ENCODE assay signal across 22 mouse cellular contexts in the genomic region with DNA sequence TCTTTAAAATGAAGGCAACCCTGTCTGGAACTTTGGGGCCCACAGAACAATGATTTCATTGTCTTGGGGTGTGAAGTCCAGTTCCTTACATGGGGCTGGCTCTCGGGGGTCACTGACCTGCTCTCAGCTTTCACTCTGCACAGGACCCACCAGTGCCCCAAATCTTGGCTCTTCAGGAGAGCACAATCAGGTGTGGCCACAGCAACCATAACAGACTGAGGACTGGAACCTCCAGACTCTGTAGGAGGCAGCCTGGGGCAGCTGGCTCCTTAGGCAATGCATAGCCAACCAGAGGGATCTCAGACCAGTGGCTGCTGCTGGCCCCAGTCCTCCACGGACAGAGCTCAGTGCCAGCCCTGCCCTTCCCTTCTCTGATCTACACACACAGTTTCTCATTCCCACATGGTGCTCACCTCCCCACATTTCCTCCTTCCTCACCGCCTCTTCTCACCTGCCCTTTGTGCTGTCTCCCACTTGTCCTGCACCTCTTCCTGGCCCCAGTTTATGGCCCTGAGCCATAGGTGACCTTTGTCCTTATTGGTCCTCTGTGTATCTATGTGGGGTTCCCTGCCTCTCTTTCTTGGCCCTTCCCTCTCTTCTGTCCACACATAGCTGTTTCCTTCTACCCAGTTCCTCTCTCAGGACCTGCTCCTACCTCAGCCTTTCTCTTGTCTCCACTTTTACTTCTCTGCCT.
DNase-seq lines count a peak whose midpoint lies in the region; ATAC-seq and TF ChIP-seq lines count a peak whose summit lies in the region.
"Had no signal": no experiment of that assay in that cellular context is flagged by ENCODE, and none has a peak within 500 bp of the region (broad histone marks: within the 10 kb centered on the region; RNA-seq: fewer than 3 reads in every experiment).

No protein-coding gene starts in this region.

- H3K9me3 ChIP-seq in midbrain, embryonic 10.5 days (replicated peaks), result no peaks in the 10 kb centered on the region
- H3K9me3 ChIP-seq in midbrain, embryonic 15.5 days, result no peaks in the 10 kb centered on the region
- no peaks in the 10 kb centered on the region for H3K9me3 ChIP-seq in intestine, embryonic 15.5 days
- no peaks in the 10 kb centered on the region for H3K9me3 ChIP-seq in stomach, embryonic 16.5 days (replicated peaks; ENCODE audit: control insufficient read depth, low read length)
- H3K9me3 ChIP-seq: heart, embryonic 12.5 days; limb, embryonic 13.5 days; liver, embryonic 15.5 days had no signal

- no peak overlapping the region for H3K9ac ChIP-seq in midbrain, embryonic 15.5 days
- H3K9ac ChIP-seq in intestine, embryonic 15.5 days, result no peak overlapping the region
- peak overlapping the region; percentile 32 for H3K9ac ChIP-seq in stomach, embryonic 16.5 days (ENCODE audit: low read length)
- H3K9ac ChIP-seq: heart, embryonic 12.5 days; limb, embryonic 13.5 days; liver, embryonic 15.5 days had no signal

- no peak for DNase-seq in gastrocnemius, adult 2 months
- no peak for DNase-seq in gastrocnemius, postnatal 4 days (ENCODE audit: low spot score in 2 of 2)
- no peak for DNase-seq in midbrain, embryonic 10.5 days (ENCODE audit: low spot score)
- DNase-seq in thymus, adult 18-20 months, result no peak
- DNase-seq: adrenal gland, postnatal 25 days; cerebellum, adult 11 months; gastrocnemius, postnatal 25 days; kidney, adult 9 months; kidney, postnatal 36 days; layer of hippocampus, adult 9-11 months; midbrain, embryonic 14.5 days had no signal

- peaks cover 63% of the 10 kb centered on the region for H3K4me1 ChIP-seq in midbrain, embryonic 10.5 days
- H3K4me1 ChIP-seq in midbrain, embryonic 15.5 days, result peaks cover 19% of the 10 kb centered on the region
- peaks cover 55% of the 10 kb centered on the region for H3K4me1 ChIP-seq in intestine, embryonic 15.5 days (replicated peaks)
- peaks cover 49% of the 10 kb centered on the region for H3K4me1 ChIP-seq in stomach, embryonic 16.5 days (ENCODE audit: control insufficient read depth, insufficient read depth, low read length)

- H3K4me2 ChIP-seq in midbrain, embryonic 15.5 days, result no peak overlapping the region
- H3K4me2 ChIP-seq in intestine, embryonic 15.5 days (replicated peaks), result peak overlapping the region; percentile 46
- no peak overlapping the region for H3K4me2 ChIP-seq in stomach, embryonic 16.5 days (ENCODE audit: low read depth, low read length)
- H3K4me2 ChIP-seq: heart, embryonic 12.5 days; limb, embryonic 13.5 days; liver, embryonic 15.5 days had no signal

- H3K36me3 ChIP-seq in midbrain, embryonic 10.5 days, result no peaks in the 10 kb centered on the region
- no peaks in the 10 kb centered on the region for H3K36me3 ChIP-seq in midbrain, embryonic 15.5 days (replicated peaks)
- H3K36me3 ChIP-seq in intestine, embryonic 15.5 days, result no peaks in the 10 kb centered on the region
- H3K36me3 ChIP-seq in stomach, embryonic 16.5 days (ENCODE audit: control insufficient read depth, insufficient read depth, low read length), result no peaks in the 10 kb centered on the region
- H3K36me3 ChIP-seq: G1E; heart, embryonic 12.5 days; limb, embryonic 13.5 days; liver, embryonic 15.5 days had no signal

- H3K27me3 ChIP-seq in midbrain, embryonic 10.5 days (ENCODE audit: low read depth, poor library complexity, severe bottlenecking), result peaks cover 50% of the 10 kb centered on the region
- H3K27me3 ChIP-seq in midbrain, embryonic 15.5 days (replicated peaks), result no peaks in the 10 kb centered on the region
- no peaks in the 10 kb centered on the region for H3K27me3 ChIP-seq in intestine, embryonic 15.5 days (replicated peaks)
- H3K27me3 ChIP-seq in stomach, embryonic 16.5 days (ENCODE audit: control insufficient read depth, insufficient read depth, low read length), result no peaks in the 10 kb centered on the region
- H3K27me3 ChIP-seq: heart, embryonic 12.5 days; limb, embryonic 13.5 days; liver, embryonic 15.5 days had no signal

- 74% methylated on average over 3 of the region's 3 CpGs for WGBS in midbrain, embryonic 10.5 days
- WGBS in midbrain, embryonic 15.5 days, result 77% methylated on average over 3 of the region's 3 CpGs
- 51% methylated on average over 3 of the region's 3 CpGs for WGBS in intestine, embryonic 15.5 days
- WGBS in stomach, embryonic 16.5 days, result 82% methylated on average over 3 of the region's 3 CpGs

- intact Hi-C loops in gastrocnemius, adult 2 months (cut with DNase I), result loop anchor here (5.0 kb wide), 2 partner anchors 45 to 260 kb away; no protein-coding TSS in a partner anchor

- no peak for ATAC-seq in midbrain, embryonic 15.5 days (replicated peaks)
- peak; percentile 94 for ATAC-seq in intestine, embryonic 15.5 days
- ATAC-seq in stomach, embryonic 16.5 days (ENCODE audit: insufficient read depth, low FRiP score), result no peak
- ATAC-seq: forebrain, embryonic 14.5 days; hindbrain, postnatal 0 days; lung, postnatal 0 days had no signal

- no peak for TF ChIP-seq CTCF in gastrocnemius, adult 2 months (IDR thresholded peaks at IDR 0.05)

- H3K27ac ChIP-seq in gastrocnemius, adult 2 months, result peak overlapping the region; percentile 16; the same call in 1 of the 2 replicates
- H3K27ac ChIP-seq in midbrain, embryonic 10.5 days (replicated peaks), result peak overlapping the region; percentile 72
- H3K27ac ChIP-seq in midbrain, embryonic 15.5 days, result no peak overlapping the region
- H3K27ac ChIP-seq in intestine, embryonic 15.5 days, result peak overlapping the region; percentile 89
- no peak overlapping the region for H3K27ac ChIP-seq in stomach, embryonic 16.5 days (ENCODE audit: low read length)
- H3K27ac ChIP-seq: hindbrain, postnatal 0 days; limb, embryonic 13.5 days; liver, embryonic 15.5 days had no signal

- no peak overlapping the region for H3K4me3 ChIP-seq in gastrocnemius, adult 2 months
- H3K4me3 ChIP-seq in midbrain, embryonic 10.5 days, result no peak overlapping the region
- H3K4me3 ChIP-seq in midbrain, embryonic 15.5 days, result no peak overlapping the region
- H3K4me3 ChIP-seq in intestine, embryonic 15.5 days (replicated peaks), result no peak overlapping the region
- H3K4me3 ChIP-seq in stomach, embryonic 16.5 days (replicated peaks; ENCODE audit: low read length), result no peak overlapping the region
- H3K4me3 ChIP-seq: heart, embryonic 12.5 days; limb, embryonic 13.5 days; liver, embryonic 15.5 days; myocyte had no signal

Comparison
In these comparisons a context has a peak if more than half of its experiments do, and no peak if none do; other contexts are left out.
1. H3K27ac ChIP-seq: peak in gastrocnemius, adult 2 months (single experiment), midbrain, embryonic 10.5 days (single experiment) and intestine, embryonic 15.5 days (single experiment); none in midbrain, embryonic 15.5 days (single experiment) and stomach, embryonic 16.5 days (single experiment).